In genomic region chr9:112207767-112208166, GRCm38 (mm10) we compare ENCODE assay signal across 8 mouse cellular contexts. TPM values are rescaled to one million over a fixed set of nuclear protein-coding genes. Genes with fewer than 3 reads are reported as not detected.
DNase-seq lines count a peak whose midpoint lies in the region; ATAC-seq and TF ChIP-seq lines count a peak whose summit lies in the region.

No protein-coding gene starts in this region.

- 36% methylated on average over 4 of the region's 4 CpGs for WGBS in forebrain, embryonic 10.5 days
- 26% methylated on average over 4 of the region's 4 CpGs for WGBS in limb, embryonic 14.5 days
- 12% methylated on average over 4 of the region's 4 CpGs for WGBS in midbrain, postnatal 0 days
- 30% methylated on average over 4 of the region's 4 CpGs for WGBS in stomach, embryonic 15.5 days

- no peak for TF ChIP-seq POLR2A in limb, embryonic 14.5 days (IDR thresholded peaks at IDR 0.05; ENCODE audit: borderline replicate concordance, extremely low read depth, insufficient read depth, insufficient read length)

- H3K4me3 ChIP-seq in forebrain, embryonic 10.5 days = no peak overlapping the region
- H3K4me3 ChIP-seq in limb, embryonic 14.5 days (replicated peaks; ENCODE audit: low read length) = no peak overlapping the region
- no peak overlapping the region for H3K4me3 ChIP-seq in midbrain, postnatal 0 days (ENCODE audit: low read depth, low read length)
- H3K4me3 ChIP-seq in stomach, embryonic 15.5 days (replicated peaks) = no peak overlapping the region

- H3K4me1 ChIP-seq in forebrain, embryonic 10.5 days = peaks cover 5% of the 10 kb centered on the region
- H3K4me1 ChIP-seq in limb, embryonic 14.5 days (ENCODE audit: control insufficient read depth, insufficient read depth, low read length) = 0 out of 2 replicates have a peak, but pooled peaks cover 4% of the 10 kb centered on the region
- no peaks in the 10 kb centered on the region for H3K4me1 ChIP-seq in midbrain, postnatal 0 days (ENCODE audit: insufficient read depth, low read length)
- no peaks in the 10 kb centered on the region for H3K4me1 ChIP-seq in stomach, embryonic 15.5 days

- peak; percentile 11 for DNase-seq in 3134 (ENCODE audit: extremely low read depth, insufficient read length, low spot score)
- peak; percentile 59 for DNase-seq in CD4-positive helper T cell, adult 2 months (ENCODE audit: low read depth, low spot score)
- no peak for DNase-seq in forebrain, embryonic 10.5 days (ENCODE audit: extremely low spot score, low spot score)
- DNase-seq in heart, postnatal 14 days = peak; percentile 20 to 56
- DNase-seq in limb, embryonic 14.5 days (ENCODE audit: low spot score) = peak; percentile 74
- DNase-seq in midbrain, postnatal 0 days (ENCODE audit: low spot score) = peak; percentile 89
- no peak for DNase-seq in ovary, adult 18-20 months (ENCODE audit: low spot score)

- peak overlapping the region; percentile 63; the same call in 1 of the 2 replicates for H3K27ac ChIP-seq in forebrain, embryonic 10.5 days
- H3K27ac ChIP-seq in limb, embryonic 14.5 days (replicated peaks; ENCODE audit: low read depth, low read length) = no peak overlapping the region
- H3K27ac ChIP-seq in midbrain, postnatal 0 days (ENCODE audit: low read depth, low read length) = peak overlapping the region; percentile 47
- no peak overlapping the region for H3K27ac ChIP-seq in stomach, embryonic 15.5 days

- no peaks in the 10 kb centered on the region for H3K9me3 ChIP-seq in forebrain, embryonic 10.5 days
- H3K9me3 ChIP-seq in limb, embryonic 14.5 days (ENCODE audit: control insufficient read depth, low read length) = no peaks in the 10 kb centered on the region
- H3K9me3 ChIP-seq in midbrain, postnatal 0 days (ENCODE audit: low read length) = no peaks in the 10 kb centered on the region
- no peaks in the 10 kb centered on the region for H3K9me3 ChIP-seq in stomach, embryonic 15.5 days

- H3K4me2 ChIP-seq in limb, embryonic 14.5 days (replicated peaks; ENCODE audit: low read depth, low read length, severe bottlenecking) = no peak overlapping the region
- no peak overlapping the region for H3K4me2 ChIP-seq in midbrain, postnatal 0 days (ENCODE audit: low read depth, low read length, poor library complexity, severe bottlenecking)
- H3K4me2 ChIP-seq in stomach, embryonic 15.5 days = no peak overlapping the region

- no peaks in the 10 kb centered on the region for H3K36me3 ChIP-seq in forebrain, embryonic 10.5 days (replicated peaks)
- no peaks in the 10 kb centered on the region for H3K36me3 ChIP-seq in limb, embryonic 14.5 days (ENCODE audit: control insufficient read depth, insufficient read depth, low read length)
- H3K36me3 ChIP-seq in midbrain, postnatal 0 days (ENCODE audit: insufficient read depth, low read length) = no peaks in the 10 kb centered on the region
- no peaks in the 10 kb centered on the region for H3K36me3 ChIP-seq in stomach, embryonic 15.5 days

- TF ChIP-seq CTCF in midbrain, postnatal 0 days (IDR thresholded peaks at IDR 0.05) = no peak

- intact Hi-C loops in heart, postnatal 14 days (cut with DNase I) = no loop called here

- peak; percentile 91 for ATAC-seq in limb, embryonic 14.5 days (ENCODE audit: low FRiP score, low read depth)
- ATAC-seq in midbrain, postnatal 0 days (ENCODE audit: low FRiP score) = peak; percentile 93
- peak; percentile 58; the same call in 1 of the 2 replicates for ATAC-seq in stomach, embryonic 15.5 days (ENCODE audit: insufficient read depth, low FRiP score, low read depth)

- H3K27me3 ChIP-seq in forebrain, embryonic 10.5 days (ENCODE audit: poor library complexity, severe bottlenecking) = no peaks in the 10 kb centered on the region
- H3K27me3 ChIP-seq in limb, embryonic 14.5 days (ENCODE audit: control insufficient read depth, insufficient read depth, low read length) = no peaks in the 10 kb centered on the region
- no peaks in the 10 kb centered on the region for H3K27me3 ChIP-seq in midbrain, postnatal 0 days (ENCODE audit: insufficient read depth, low read length)
- no peaks in the 10 kb centered on the region for H3K27me3 ChIP-seq in stomach, embryonic 15.5 days (replicated peaks)

- H3K9ac ChIP-seq in limb, embryonic 14.5 days (ENCODE audit: low read depth, low read length, severe bottlenecking) = no peak overlapping the region
- no peak overlapping the region for H3K9ac ChIP-seq in midbrain, postnatal 0 days (replicated peaks; ENCODE audit: low read length, poor library complexity, severe bottlenecking)
- H3K9ac ChIP-seq in stomach, embryonic 15.5 days = no peak overlapping the region

RNA-seq across cellular contexts. Expression of gene Arpp21, which starts 28.0 kb away (rescaled TPM):
- 0.20 and 1.4 TPM in 2 replicates for polyA plus RNA-seq in forebrain, embryonic 10.5 days (2016; fragmentation: Nextera tagmentation; extraction: Ambion mirVana)
- total RNA-seq in heart, postnatal 14 days (2021) = 1 to 10 TPM; 3.6 to 9.1 TPM
- 28.3 and 31.8 TPM in 2 replicates for polyA plus RNA-seq in limb, embryonic 14.5 days (2012; rRNA removed)
- 16.0 and 23.6 TPM in 2 replicates for polyA plus RNA-seq in limb, embryonic 14.5 days (2014; fragmentation: Nextera tagmentation; extraction: Ambion mirVana)
- total RNA-seq in midbrain, postnatal 0 days (2014; rRNA removed) = 89.5 and 91.3 TPM in 2 replicates
- polyA plus RNA-seq in midbrain, postnatal 0 days (2015; fragmentation: Nextera tagmentation; extraction: Ambion mirVana) = 56.3 and 58.5 TPM in 2 replicates
- polyA plus RNA-seq in stomach, embryonic 15.5 days (2015; fragmentation: Nextera tagmentation; extraction: Ambion mirVana) = 1.2 and 2.7 TPM in 2 replicates

Comparison
In these comparisons a context has a peak if more than half of its experiments do, and no peak if none do; other contexts are left out.
1. DNase-seq: peak in 3134 (single experiment), CD4-positive helper T cell, adult 2 months (single experiment), heart, postnatal 14 days (2 of 2), limb, embryonic 14.5 days (single experiment) and midbrain, postnatal 0 days (single experiment); none in forebrain, embryonic 10.5 days (single experiment) and ovary, adult 18-20 months (single experiment).
2. H3K27ac ChIP-seq: peak in forebrain, embryonic 10.5 days (single experiment) and midbrain, postnatal 0 days (single experiment); none in limb, embryonic 14.5 days (single experiment) and stomach, embryonic 15.5 days (single experiment).
3. Peak in every context shown above with its lines, with median percentiles within 50 percentile points of each other: ATAC-seq.